Mouse (Mus musculus) spleen, adult 10 weeks (tissue): Measurements from ENCODE around the gene E2f4. TPM values are rescaled to one million over a fixed set of nuclear protein-coding genes. Genes with fewer than 3 reads are reported as not detected.

Source experiments
- polyA plus RNA-seq: library from polyadenylated mRNA; stranded (reverse); fragments of 350-450 nt; fragmentation: Illumina TruSeq; extraction: RNeasy Lipid Tissue Mini Kit (QIAGEN cat#74804); gene quantifications from one replicate; pipeline ENCODE4 v1.2.3, GENCODE M21; 2015; ENCODE audit warnings: low replicate concordance; ENCODE audit not compliant: insufficient read depth

Gene E2f4
- 61.9 TPM for polyA plus RNA-seq

GRCm38 (mm10) chr8:105297511-105298192 lies at the start of gene E2f4:
TSS of gene E2f4 (plus strand) at chr8:105297663.

GRCm38 (mm10) chr8:105254966-105255350 lies 42.5 kb upstream of the E2f4 start, which contains the start of gene B3gnt9:
TSS of gene B3gnt9 (minus strand) at chr8:105255153.

GRCm38 (mm10) chr8:105264024-105264982 lies 33.2 kb upstream of the E2f4 start, which contains the start of the genes Tradd and Fbxl8:
TSS of gene Tradd (minus strand) at chr8:105264609.
TSS of gene Fbxl8 (plus strand) at chr8:105264648.

DNA sequence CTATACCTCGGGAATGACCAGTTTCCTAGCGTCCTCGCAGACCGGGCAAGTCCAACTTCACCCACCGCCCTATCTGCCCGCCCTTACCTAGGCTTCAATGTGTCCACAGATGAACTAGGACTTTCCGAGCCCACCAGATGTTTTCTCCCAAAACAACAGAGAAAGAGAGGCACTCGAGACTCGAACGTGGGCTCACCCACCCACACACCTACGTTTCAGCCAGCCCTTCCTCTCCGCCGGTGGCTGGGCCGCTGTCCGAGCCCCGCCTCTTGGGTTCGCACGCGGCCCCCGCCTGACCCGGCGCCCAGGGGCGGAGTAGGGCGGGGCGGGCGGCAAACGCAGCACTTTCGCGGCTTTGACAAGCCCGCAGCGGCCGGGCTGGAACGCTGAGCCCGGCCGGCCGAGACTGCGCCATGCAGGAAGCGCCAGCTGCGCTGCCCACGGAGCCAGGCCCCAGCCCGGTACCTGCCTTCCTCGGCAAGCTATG lies 28.0 kb upstream of the E2f4 start, which contains the start of gene Hsf4:
Hsf4 (plus strand) TSS at position 341 of the 487 bp plus-strand sequence.

GRCm38 (mm10) chr8:105275840-105276239 lies 21.6 kb upstream of the E2f4 start, which contains the start of gene Nol3:
TSS of gene Nol3 (plus strand) at chr8:105276140.

DNA sequence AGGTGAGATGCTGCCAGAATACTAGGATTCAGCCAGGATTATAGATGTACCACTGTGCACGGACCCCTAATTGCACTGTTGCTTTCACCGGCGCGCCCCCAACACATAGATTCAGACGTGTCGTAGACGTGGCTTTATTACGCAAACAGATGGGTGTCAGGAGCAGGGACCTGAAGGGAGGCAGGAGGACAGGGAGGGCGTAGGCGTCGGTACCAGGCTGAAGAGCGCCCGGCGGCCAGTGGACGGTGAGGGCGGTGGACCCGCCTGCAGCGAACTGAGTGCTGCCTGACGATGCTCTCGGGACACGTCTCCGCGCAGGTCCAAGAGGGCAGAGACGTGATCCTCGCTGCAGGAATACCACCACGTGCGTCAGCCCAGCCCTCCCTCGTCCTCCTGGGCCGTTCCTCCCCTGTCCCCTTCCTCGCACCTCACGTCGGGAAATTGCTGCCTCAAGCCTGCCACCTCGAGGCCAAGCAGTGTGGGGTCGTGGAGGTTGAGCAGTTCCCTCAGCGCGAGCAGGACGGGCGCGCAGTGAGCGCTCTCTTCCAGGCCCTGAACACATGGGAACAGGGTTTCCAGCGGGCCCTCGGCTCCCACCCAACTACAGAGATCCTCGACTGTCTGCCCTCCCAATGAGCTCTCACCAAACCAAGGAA lies 7.5 kb upstream of the E2f4 start, which contains the start of gene 4931428F04Rik:
4931428F04Rik (minus strand) TSS at position 60 of the 656 bp plus-strand sequence.

GRCm38 (mm10) chr8:105295895-105296573 lies 1.4 kb upstream of the E2f4 start, which contains the start of gene Exoc3l:
TSS of gene Exoc3l (minus strand) at chr8:105296101.

GRCm38 (mm10) chr8:105305211-105306145 lies 8.0 kb downstream of the E2f4 start, which contains the start of gene Elmo3:
TSS of gene Elmo3 (plus strand) at chr8:105305601.

DNA sequence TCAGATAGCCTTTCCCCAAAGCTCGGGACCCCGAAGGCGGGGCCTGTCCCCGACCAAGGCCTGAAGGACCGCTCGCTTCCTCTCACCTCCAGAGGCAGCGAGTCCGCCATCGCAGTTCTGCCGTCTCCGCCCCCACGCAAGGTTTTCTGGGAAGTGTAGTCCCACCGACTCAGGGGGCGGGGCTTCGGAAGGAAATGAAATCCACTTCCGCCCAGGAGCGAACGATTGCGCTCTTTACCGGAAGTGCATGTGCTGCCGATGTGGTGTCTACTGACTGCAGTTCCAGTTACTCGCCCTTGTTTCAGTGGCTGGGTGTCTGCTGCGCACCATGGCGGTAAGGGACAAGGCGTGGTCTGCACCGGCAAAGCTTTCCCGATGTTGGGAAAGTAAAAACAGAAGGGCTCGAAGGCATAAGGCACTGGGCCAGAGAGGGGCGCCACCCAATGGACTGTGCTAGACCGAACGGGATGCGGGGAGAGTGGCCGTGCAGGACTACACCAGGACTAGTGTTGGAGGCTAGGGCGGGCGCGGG lies 28.7 kb downstream of the E2f4 start, which contains the start of the genes Lrrc29 and Tmem208:
Lrrc29 (minus strand) TSS at position 138 of the 532 bp plus-strand sequence.
Tmem208 (plus strand) TSS at position 214 of the 532 bp plus-strand sequence.

GRCm38 (mm10) chr8:105347428-105348221 lies 50.2 kb downstream of the E2f4 start, which contains the start of gene Fhod1:
TSS of gene Fhod1 (minus strand) at chr8:105347953.

DNA sequence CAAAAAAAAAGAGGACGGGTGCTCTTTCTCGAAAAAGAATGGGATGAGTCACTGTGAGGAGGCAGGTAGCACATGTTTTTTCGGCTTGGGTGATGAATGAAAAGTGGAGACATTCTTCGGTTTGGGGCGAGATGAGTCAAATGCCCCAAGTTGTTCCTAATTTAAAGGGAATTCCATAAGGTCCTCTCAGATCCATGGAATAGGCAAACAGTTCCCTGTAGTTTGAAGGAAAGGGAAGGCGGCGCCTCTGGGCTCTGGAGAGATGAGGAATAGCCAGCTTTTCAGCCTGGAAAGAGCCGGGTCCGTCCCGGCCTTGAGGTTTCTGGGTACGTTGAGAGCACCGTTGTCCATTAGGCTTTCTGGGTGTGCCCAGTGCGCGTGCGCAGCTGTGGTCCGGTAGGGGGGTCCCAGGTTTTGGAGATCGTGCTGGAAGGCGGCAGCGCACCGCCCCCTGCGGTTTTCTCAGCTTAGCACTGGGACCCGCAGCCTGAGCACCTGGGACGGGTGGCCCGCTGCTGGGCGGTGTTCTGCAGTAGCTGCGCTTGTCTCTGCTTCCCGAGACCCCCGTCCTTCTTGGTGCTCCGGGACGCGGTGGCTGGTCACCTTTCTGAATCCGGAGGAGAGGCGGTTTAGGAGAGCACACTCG lies 51.1 kb downstream of the E2f4 start, which contains the start of gene Slc9a5:
Slc9a5 (plus strand) TSS at position 394 of the 646 bp plus-strand sequence.

Other genes starting within 250 kb of the E2f4 start
- not detected for gene Ces3a, start 249.1 kb upstream of the E2f4 start, polyA plus RNA-seq
- gene Ces3b, start 213.9 kb upstream of the E2f4 start, polyA plus RNA-seq = not detected
- gene Ces4a, start 165.9 kb upstream of the E2f4 start, polyA plus RNA-seq = not detected
- 149 TPM for gene Cbfb, start 127.0 kb upstream of the E2f4 start, polyA plus RNA-seq
- gene D230025D16Rik, start 72.5 kb upstream of the E2f4 start, polyA plus RNA-seq = 22.6 TPM
- 4.9 TPM for gene B3gnt9, start 42.5 kb upstream of the E2f4 start, polyA plus RNA-seq
- gene Tradd, start 33.1 kb upstream of the E2f4 start, polyA plus RNA-seq = 12.7 TPM
- 3.3 TPM for gene Fbxl8, start 33.0 kb upstream of the E2f4 start, polyA plus RNA-seq
- 0.29 TPM for gene Hsf4, start 27.9 kb upstream of the E2f4 start, polyA plus RNA-seq
- 0.59 TPM for gene Nol3, start 21.5 kb upstream of the E2f4 start, polyA plus RNA-seq
- gene 4931428F04Rik, start 7.8 kb upstream of the E2f4 start, polyA plus RNA-seq = 4.4 TPM
- 7.8 TPM for gene Exoc3l, start 1.6 kb upstream of the E2f4 start, polyA plus RNA-seq
- 2.7 TPM for gene Elmo3, start 7.9 kb downstream of the E2f4 start, polyA plus RNA-seq
- gene Lrrc29, start 28.6 kb downstream of the E2f4 start, polyA plus RNA-seq = 0.98 TPM
- gene Tmem208, start 28.7 kb downstream of the E2f4 start, polyA plus RNA-seq = 42.6 TPM
- gene Fhod1, start 50.3 kb downstream of the E2f4 start, polyA plus RNA-seq = 19.5 TPM
- 1.6 TPM for gene Slc9a5, start 51.2 kb downstream of the E2f4 start, polyA plus RNA-seq
- 0.21 TPM for gene Plekhg4, start 75.6 kb downstream of the E2f4 start, polyA plus RNA-seq
- gene Kctd19, start 115.8 kb downstream of the E2f4 start, polyA plus RNA-seq = 0.73 TPM
- not detected for gene Lrrc36, start 115.9 kb downstream of the E2f4 start, polyA plus RNA-seq
- 1.5 TPM for gene Tppp3, start 173.9 kb downstream of the E2f4 start, polyA plus RNA-seq
- gene Zdhhc1, start 199.2 kb downstream of the E2f4 start, polyA plus RNA-seq = 5.3 TPM
- gene Hsd11b2, start 221.1 kb downstream of the E2f4 start, polyA plus RNA-seq = not detected